ENCODE assay signal across 22 mouse cellular contexts in genomic region chr16:5000611-5001010, GRCm38 (mm10). TPM values are rescaled to one million over a fixed set of nuclear protein-coding genes. Genes with fewer than 3 reads are reported as not detected.
"Had no signal": no experiment of that assay in that cellular context is flagged by ENCODE, and none has a peak within 500 bp of the region (broad histone marks: within the 10 kb centered on the region; RNA-seq: fewer than 3 reads in every experiment).

No protein-coding gene starts in this region.

- H3K27me3 ChIP-seq: limb, embryonic 12.5 days; midbrain, embryonic 15.5 days; neural tube, embryonic 12.5 days had no signal

- H3K4me2 ChIP-seq: limb, embryonic 12.5 days; liver, embryonic 15.5 days; lung, embryonic 14.5 days; midbrain, embryonic 11.5 days; midbrain, embryonic 15.5 days; neural tube, embryonic 12.5 days had no signal

- ATAC-seq: midbrain, embryonic 15.5 days had no signal

- H3K4me3 ChIP-seq: layer of hippocampus, adult 2 months; limb, embryonic 12.5 days; liver, embryonic 15.5 days; megakaryocyte, embryonic 14.5 days; midbrain, embryonic 15.5 days; neural tube, embryonic 12.5 days had no signal

- H3K36me3 ChIP-seq: limb, embryonic 12.5 days; liver, embryonic 15.5 days; midbrain, embryonic 15.5 days; neural tube, embryonic 12.5 days had no signal

- H3K27ac ChIP-seq: kidney, postnatal 0 days; layer of hippocampus, adult 2 months; limb, embryonic 12.5 days; liver, embryonic 15.5 days; macrophage; midbrain, embryonic 15.5 days; neural tube, embryonic 12.5 days had no signal

- H3K9ac ChIP-seq: limb, embryonic 12.5 days; liver, embryonic 15.5 days; lung, embryonic 14.5 days; midbrain, embryonic 15.5 days; neural tube, embryonic 12.5 days had no signal

- DNase-seq: liver; lung, embryonic 14.5 days; lung, postnatal 10 days; retina, postnatal 1 day; right cerebral cortex, postnatal 4 days; spleen, adult 18-20 months; thymus, adult 18-20 months; thymus, postnatal 25 days had no signal

- H3K4me1 ChIP-seq: midbrain, embryonic 15.5 days; neural tube, embryonic 12.5 days had no signal

- H3K9me3 ChIP-seq: limb, embryonic 12.5 days; liver, embryonic 15.5 days; megakaryocyte, embryonic 14.5 days; midbrain, embryonic 15.5 days; neural tube, embryonic 12.5 days had no signal

RNA-seq across cellular contexts. Expression of gene Sept12, which starts 3.0 kb away (rescaled TPM):
- total RNA-seq: layer of hippocampus, adult 2 months; layer of hippocampus, postnatal 10 days; left cerebral cortex, postnatal 36 days; monocyte, adult 5-6 weeks had no signal
- polyA plus RNA-seq: intestine, embryonic 14.5 days; kidney, postnatal 0 days; liver, embryonic 15.5 days; macrophage; midbrain, embryonic 11.5 days; midbrain, embryonic 15.5 days; neural tube, embryonic 12.5 days; stomach, embryonic 14.5 days had no signal

RNA-seq across cellular contexts. Expression of gene Smim22, which starts 6.5 kb away (rescaled TPM):
- total RNA-seq: layer of hippocampus, adult 2 months; layer of hippocampus, postnatal 10 days; left cerebral cortex, postnatal 36 days; monocyte, adult 5-6 weeks had no signal
- polyA plus RNA-seq: macrophage; midbrain, embryonic 11.5 days; neural tube, embryonic 12.5 days had no signal
